Mouse (Mus musculus): ENCODE measurements at regions not wholly inside any gene's neighbourhood (a gene's known extent, or its start where the extent isn't known, plus 50 kb on each side); places are given as distances from the start of the nearest gene placed in this dataset.
"Not testable (repeated sequence)": the region's sequence is repeated elsewhere in the genome, so short reads cannot be mapped to it uniquely, and the experiment has no call there.

- no peak for DNase-seq (ENCODE audit: low read depth, low spot score)
These were observed 163.6 kb downstream of the Ankrd50 start for GRCm38 (mm10) chr3:38320998-38321397.

GRCm38 (mm10) chr3:38312834-38313233, 171.8 kb downstream of the Ankrd50 start:
- no peak for DNase-seq (ENCODE audit: low read depth, low spot score)

- no peak for DNase-seq (ENCODE audit: low read depth, low spot score)
These were observed 172.5 kb downstream of the Ankrd50 start for GRCm38 (mm10) chr3:38312121-38312520.

DNA sequence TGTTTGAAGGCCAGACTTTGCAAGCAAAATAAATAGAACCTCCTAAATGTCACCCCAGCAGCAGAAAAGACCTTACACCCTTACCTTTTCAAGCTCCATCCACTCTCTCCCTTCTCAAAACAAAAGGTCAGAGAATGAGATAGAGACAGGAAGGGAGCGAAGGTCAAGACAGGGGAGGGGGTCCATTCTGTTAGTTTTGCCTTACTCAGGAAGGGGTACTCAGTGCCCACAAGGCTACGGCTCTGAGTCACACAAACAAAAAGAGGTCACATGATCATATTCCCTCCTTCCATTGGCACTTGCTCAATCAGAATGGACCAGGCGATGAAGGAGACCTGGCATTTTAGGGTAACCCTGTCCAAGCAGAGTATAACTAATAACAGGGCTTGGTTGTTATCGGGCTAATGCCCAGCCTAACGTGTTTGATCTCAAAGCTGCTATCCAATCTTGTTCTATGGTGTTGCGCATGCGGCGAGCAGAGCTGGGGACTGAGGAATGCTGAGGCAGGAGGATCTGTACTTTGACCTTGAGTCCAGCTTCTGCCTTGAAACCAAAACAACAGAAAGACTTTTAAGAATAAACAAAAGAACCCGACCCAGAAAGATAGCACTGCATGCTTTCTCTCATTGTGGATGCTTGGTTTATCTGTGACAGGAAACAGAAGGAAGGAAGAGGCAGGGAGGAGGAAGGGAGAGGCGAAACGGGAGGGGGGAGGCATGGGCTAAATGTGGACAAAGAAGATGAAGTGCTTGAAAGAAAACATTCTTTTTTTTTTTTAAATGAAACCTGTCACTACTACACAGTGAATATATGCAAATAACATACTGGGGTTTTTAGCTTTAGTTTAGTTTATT, 184.5 kb downstream of the Ankrd50 start:
- no peak for DNase-seq (ENCODE audit: low read depth, low spot score)

- no peak for DNase-seq (ENCODE audit: low read depth, low spot score)
These were observed 185.3 kb downstream of the Ankrd50 start for GRCm38 (mm10) chr3:38299236-38299897.

DNA sequence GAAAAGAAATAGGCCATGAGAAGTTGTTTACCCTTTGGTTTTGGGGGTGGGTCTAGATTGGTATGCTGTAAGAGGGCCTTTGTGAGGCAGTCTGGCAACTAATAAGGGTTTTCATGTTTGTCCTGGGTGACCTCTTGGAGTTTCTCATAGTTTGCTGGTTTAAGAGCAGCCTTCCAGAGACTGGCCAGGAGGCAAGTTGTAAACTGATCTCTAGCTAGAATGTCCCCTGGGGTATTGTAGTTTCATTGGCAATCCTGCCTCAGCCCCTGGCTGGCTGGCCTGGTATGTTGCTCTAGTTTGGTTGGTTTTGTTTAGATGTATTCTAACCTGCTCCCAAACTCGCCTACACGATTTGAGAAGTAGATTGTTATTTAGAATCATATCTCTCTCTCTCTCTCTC, 187.1 kb downstream of the Ankrd50 start:
- no peak for DNase-seq (ENCODE audit: low read depth, low spot score)

- no peak for DNase-seq (ENCODE audit: low read depth, low spot score)
These were observed 195.6 kb downstream of the Ankrd50 start for GRCm38 (mm10) chr3:38289062-38289461.

DNA sequence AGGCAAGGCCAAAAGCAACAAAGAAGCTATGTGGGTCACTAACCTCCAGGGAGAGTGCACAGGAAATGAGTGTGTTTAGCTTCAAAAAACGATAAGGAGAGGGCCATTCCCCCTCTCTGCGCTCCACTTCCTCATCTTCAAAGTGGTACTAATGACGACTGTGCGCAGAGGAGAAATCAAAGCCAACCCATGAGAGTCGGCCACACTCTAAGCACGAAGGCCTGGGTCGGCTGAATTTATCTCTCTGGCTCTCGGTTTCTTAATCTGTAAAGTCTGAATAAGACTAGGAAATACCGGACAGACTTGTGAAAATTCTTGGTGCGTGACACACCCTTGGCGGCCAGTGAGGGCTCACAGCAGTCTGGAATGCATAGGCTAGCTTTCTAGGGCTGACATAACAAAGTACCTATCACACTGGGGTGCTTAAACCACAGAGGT, 200.9 kb downstream of the Ankrd50 start:
- DNase-seq (ENCODE audit: low read depth, low spot score) = no peak

GRCm38 (mm10) chr3:38282891-38283290, 201.8 kb downstream of the Ankrd50 start:
- DNase-seq (ENCODE audit: low read depth, low spot score) = no peak

DNA sequence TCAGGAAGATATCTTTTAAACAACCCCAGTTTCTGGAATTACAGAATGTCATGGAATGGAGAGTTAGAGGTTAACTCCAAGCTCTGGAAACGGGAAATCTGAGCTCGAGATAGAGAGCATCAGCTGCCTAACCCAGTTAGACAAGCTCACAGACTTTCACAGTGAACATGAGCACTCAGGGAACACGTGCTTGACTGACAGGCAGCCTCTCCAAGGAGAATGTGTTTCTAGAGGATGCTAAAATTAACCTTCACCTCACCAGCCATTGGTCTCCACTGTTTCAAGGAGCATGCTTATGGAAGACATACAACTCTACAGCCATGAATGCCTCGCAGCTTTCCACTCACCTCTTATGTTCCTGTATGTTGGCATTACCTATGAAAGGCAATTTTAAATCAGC, 203.0 kb downstream of the Ankrd50 start:
- DNase-seq (ENCODE audit: low read depth, low spot score) = no peak

GRCm38 (mm10) chr3:38280876-38281275, 203.8 kb downstream of the Ankrd50 start:
- no peak for DNase-seq (ENCODE audit: low read depth, low spot score)

DNA sequence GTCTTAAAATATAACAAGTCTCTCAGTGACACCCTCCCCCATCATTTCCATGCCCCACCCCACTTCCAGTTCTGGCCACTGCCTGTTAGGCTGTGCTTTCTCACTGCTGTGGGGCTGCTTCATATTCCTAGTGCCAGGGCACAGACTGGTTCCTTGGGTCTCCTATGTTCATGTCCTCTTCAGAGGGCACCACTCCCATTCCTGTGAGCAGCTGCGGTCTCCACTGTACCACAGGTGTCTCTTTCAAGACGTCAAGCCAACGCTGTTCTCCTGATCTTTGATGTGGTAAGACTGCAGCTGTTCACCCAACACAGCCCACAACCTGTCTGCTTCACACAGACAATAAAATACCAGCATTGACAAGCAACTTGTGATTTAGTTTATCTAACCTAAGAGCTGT, 204.5 kb downstream of the Ankrd50 start:
- no peak for DNase-seq (ENCODE audit: low read depth, low spot score)

GRCm38 (mm10) chr3:38276948-38277504, 207.6 kb downstream of the Ankrd50 start:
- DNase-seq (ENCODE audit: low read depth, low spot score) = no peak

GRCm38 (mm10) chr3:38275321-38275720, 209.3 kb downstream of the Ankrd50 start:
- DNase-seq (ENCODE audit: low read depth, low spot score) = no peak

DNA sequence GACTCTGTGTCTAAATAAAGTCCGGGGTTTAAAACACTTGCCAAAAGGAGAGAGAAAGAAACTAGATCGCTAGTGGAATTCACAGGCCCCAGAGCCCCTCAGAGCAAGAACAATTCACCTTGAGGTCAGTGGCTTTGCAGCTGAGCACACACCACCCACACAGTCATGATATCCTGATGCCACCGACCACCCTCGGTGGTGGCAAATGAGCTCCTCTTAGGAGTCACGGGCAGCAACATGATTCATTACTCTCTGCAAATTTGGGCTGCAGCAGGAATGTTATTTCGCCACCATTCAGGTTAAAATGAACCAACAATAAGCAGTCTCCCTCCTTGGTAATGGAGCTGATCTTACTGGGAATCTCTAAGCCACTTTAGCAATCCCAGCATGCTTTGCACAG, 213.9 kb downstream of the Ankrd50 start:
- no peak for DNase-seq (ENCODE audit: low read depth, low spot score)

DNA sequence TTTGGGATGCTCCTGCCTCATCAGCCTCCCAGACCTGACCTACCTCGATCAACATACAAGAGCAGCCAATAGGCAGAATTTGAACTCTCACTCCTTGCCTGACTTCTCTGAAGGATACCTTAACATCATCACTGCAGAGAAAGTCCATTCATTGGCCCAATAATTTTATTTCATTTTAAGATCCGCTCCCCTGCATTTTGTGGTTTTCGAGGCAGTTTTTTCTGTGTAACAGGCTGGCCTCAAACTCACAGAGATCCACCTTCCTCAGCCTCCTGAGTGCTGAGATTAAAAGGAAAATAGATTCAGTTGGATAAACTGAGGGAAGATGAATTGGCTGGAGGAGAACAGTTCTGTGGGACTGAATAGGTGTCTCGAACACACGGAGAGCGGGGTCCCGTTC, 216.4 kb downstream of the Ankrd50 start:
- DNase-seq (ENCODE audit: low read depth, low spot score) = no peak

GRCm38 (mm10) chr3:38263261-38264141, 221.1 kb downstream of the Ankrd50 start:
- no peak for DNase-seq (ENCODE audit: low read depth, low spot score)

DNA sequence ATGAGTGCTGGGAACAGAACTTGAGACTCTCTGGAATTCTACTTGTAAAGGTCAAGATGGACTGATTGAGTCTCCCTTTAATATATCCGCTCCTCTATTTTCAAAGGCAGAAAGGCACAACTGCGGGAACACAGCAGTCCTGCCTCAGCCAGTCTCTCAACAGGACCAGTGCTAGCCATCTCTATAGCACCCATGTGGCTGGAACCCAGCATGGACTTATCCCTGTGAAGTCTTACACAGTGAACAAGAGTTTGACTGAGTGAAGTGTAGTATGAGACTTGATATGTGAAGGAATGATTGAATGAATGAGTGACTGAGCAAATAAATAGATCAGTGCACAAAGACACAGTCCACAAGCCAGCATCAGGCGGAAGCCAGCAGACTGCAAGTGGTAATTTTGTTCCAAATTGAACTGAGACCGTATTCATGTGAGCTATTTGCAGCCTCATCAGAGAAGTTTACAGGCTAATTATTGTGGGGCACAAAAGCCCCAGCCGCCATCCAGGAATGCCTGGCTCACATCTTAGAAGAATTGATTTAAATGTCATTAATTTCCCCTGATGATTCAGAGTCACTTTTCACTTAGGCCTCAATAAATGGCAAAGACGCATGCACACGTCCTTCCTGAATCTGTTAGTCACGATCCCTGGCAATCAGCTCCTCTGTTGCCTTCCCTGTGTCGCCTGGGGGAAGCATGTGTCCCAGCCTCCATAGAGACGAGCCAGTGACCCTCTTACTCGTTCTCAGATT, 223.1 kb downstream of the Ankrd50 start:
- no peak for DNase-seq (ENCODE audit: low read depth, low spot score)

DNA sequence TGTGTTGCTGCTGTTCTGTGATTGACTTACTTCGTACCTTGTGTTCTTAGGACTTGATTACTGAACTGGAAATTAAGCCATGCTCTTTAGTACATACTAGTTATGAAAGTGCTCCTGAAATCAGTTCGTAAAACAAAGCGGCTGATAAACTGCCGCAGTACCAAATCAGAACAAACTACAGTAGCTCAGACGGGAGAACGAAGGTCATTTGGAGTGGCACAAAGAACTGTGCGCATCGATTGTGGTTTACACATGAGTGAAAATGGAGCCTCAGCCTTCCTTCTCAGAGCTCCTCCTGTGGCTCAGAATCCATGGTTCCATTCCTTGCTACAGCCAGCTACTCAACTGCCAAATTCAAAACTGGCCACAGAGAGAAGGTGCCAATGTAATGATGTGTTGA, 225.4 kb downstream of the Ankrd50 start:
- DNase-seq (ENCODE audit: low read depth, low spot score) = not testable (repeated sequence)

- no peak for DNase-seq (ENCODE audit: low read depth, low spot score)
These were observed 226.8 kb downstream of the Ankrd50 start for GRCm38 (mm10) chr3:38257843-38258290.
